Mouse (Mus musculus): ENCODE measurements at regions not wholly inside any gene's neighbourhood (a gene's known extent, or its start where the extent isn't known, plus 50 kb on each side); places are given as distances from the start of the nearest gene placed in this dataset.

GRCm38 (mm10) chr15:49335523-49336040, 4549.1 kb upstream of the Gm7489 start:
- DNase-seq (ENCODE audit: low read depth, low spot score): no peak

- DNase-seq (ENCODE audit: low read depth, low spot score): no peak
Measured at GRCm38 (mm10) chr15:49347029-49347428, 4537.7 kb upstream of the Gm7489 start.

- no peak for DNase-seq (ENCODE audit: low read depth, low spot score)
Measured at GRCm38 (mm10) chr15:49356107-49356506, 4528.6 kb upstream of the Gm7489 start.

GRCm38 (mm10) chr15:49395966-49396365, 4488.7 kb upstream of the Gm7489 start:
- DNase-seq (ENCODE audit: low read depth, low spot score): peak; percentile 50

GRCm38 (mm10) chr15:49413665-49414064, 4471.0 kb upstream of the Gm7489 start:
- DNase-seq (ENCODE audit: low read depth, low spot score): no peak

- no peak for DNase-seq (ENCODE audit: low read depth, low spot score)
Measured at GRCm38 (mm10) chr15:49451310-49451709, 4433.4 kb upstream of the Gm7489 start.

GRCm38 (mm10) chr15:49484582-49484981, 4400.1 kb upstream of the Gm7489 start:
- DNase-seq (ENCODE audit: low read depth, low spot score): no peak

GRCm38 (mm10) chr15:49492836-49493235, 4391.9 kb upstream of the Gm7489 start:
- DNase-seq (ENCODE audit: low read depth, low spot score): peak; percentile 7

GRCm38 (mm10) chr15:49501821-49502220, 4382.9 kb upstream of the Gm7489 start:
- no peak for DNase-seq (ENCODE audit: low read depth, low spot score)

Data from 3T3-L1 (cell line).